Mouse (Mus musculus) neural tube, embryonic 12.5 days (tissue): ENCODE data around the gene Gm7995. TPM values are rescaled to one million over a fixed set of nuclear protein-coding genes. Genes with fewer than 3 reads are reported as not detected.
"Not testable (repeated sequence)": the region's sequence is repeated elsewhere in the genome, so short reads cannot be mapped to it uniquely, and the experiment has no call there.

Experiments used
- ATAC-seq: fragments of 200-750 bp; cut with Nextera tagmentation; 2 replicates; pipeline ENCODE4 v1.8.0; 2017; ENCODE audit warnings: low read depth, mild to moderate bottlenecking, moderate TSS enrichment, moderate library complexity; ENCODE audit not compliant: low FRiP score
- H3K27ac ChIP-seq: fragments of 300-500 bp; sonication (generic); 2 replicates; pipeline ENCODE4 v1.5.1; 2016
- H3K27me3 ChIP-seq: fragments of 300-500 bp; sonication (generic); replicated peaks from 2 replicates; pipeline ENCODE4 v1.6.1; 2016; ENCODE audit warnings: mild to moderate bottlenecking
- H3K36me3 ChIP-seq: fragments of 300-500 bp; sonication (generic); 2 replicates; pipeline ENCODE4 v1.6.1; 2016; ENCODE audit warnings: mild to moderate bottlenecking
- H3K4me1 ChIP-seq: fragments of 300-500 bp; sonication (generic); 2 replicates; pipeline ENCODE4 v1.6.1; 2016
- H3K4me2 ChIP-seq: fragments of 300-500 bp; sonication (generic); replicated peaks from 2 replicates; pipeline ENCODE4 v1.6.1; 2016; ENCODE audit warnings: mild to moderate bottlenecking
- H3K4me3 ChIP-seq: fragments of 300-500 bp; sonication (generic); 2 replicates; pipeline ENCODE4 v1.5.1; 2016
- H3K9ac ChIP-seq: fragments of 300-500 bp; sonication (generic); 2 replicates; pipeline ENCODE4 v1.6.1; 2016; ENCODE audit warnings: mild to moderate bottlenecking
- H3K9me3 ChIP-seq: fragments of 300-500 bp; sonication (generic); 2 replicates; pipeline ENCODE4 v1.6.1; 2016; ENCODE audit warnings: mild to moderate bottlenecking
- WGBS: fragments of 180-500 bp; shearing (Covaris S2); methylation state at CpG from one replicate; pipeline ENCODE4 v1.1.7; 2016; 5-methylcytosine and 5-hydroxymethylcytosine counted together
- microRNA-seq: library from miRNA; unstranded; fragments of <30 nt; microRNA quantifications from one replicate; pipeline ENCODE4, GENCODE M21; 2017
- polyA plus RNA-seq: library from polyadenylated mRNA; unstranded; fragments of >200 nt; fragmentation: Nextera tagmentation; extraction: Ambion mirVana; gene quantifications from 2 replicates; pipeline ENCODE4 v1.2.1, GENCODE M21; 2016

The Gm7995 gene
- polyA plus RNA-seq, result not detected in 2 replicates

DNA sequence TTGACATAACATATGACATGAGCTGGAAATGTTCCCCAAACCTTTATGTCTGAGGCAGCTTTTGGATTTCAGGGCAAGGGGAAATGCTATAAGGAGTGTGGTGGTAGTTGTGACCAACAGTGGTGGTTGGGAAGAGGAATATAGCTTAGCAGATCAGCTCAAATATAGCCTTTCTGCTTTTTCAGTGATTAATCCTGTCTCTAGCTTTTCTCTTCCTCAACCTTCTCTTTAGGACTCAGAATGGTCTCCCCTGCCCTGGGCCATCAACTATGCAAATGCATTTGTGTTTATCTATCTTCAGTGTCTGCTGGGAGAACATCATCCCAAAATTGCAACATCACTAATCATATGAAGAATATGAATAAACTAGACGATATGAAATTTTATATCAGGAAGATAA is at the start of gene Gm7995:
Gm7995 (plus strand) TSS at position 301 of the 400 bp plus-strand sequence.
- not testable (repeated sequence) for H3K9me3 ChIP-seq, H3K4me1 ChIP-seq, ATAC-seq, H3K36me3 ChIP-seq, H3K4me3 ChIP-seq, H3K4me2 ChIP-seq, H3K9ac ChIP-seq, H3K27ac ChIP-seq, H3K27me3 ChIP-seq
- no CpG with 5 or more reads among the region's 1 CpGs for WGBS

DNA sequence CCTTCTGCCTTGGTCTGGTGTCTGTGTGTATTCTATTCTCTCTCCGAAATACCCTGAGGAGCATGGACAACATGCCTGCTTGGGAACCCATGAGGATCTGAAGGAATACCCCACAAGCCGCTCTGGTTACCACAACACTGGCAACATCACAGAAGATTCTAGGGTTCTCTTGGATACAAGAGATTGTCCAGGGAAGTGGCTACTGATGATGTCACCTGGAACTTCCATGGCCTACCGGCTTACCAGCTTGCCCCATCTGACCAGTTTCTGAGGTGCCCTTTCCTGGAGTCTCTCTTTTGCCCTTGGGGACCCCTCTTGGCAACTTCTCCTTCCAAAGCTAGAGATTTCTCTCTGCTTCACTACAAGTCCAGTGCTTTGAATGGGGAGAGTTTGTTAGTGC is 12.8 kb upstream of the Gm7995 start, which contains the start of gene Gm9611:
Gm9611 (minus strand) TSS at position 101 of the 400 bp plus-strand sequence.
- H3K9me3 ChIP-seq, H3K4me3 ChIP-seq, H3K9ac ChIP-seq, H3K36me3 ChIP-seq, H3K27me3 ChIP-seq, H3K4me1 ChIP-seq, ATAC-seq, H3K27ac ChIP-seq, H3K4me2 ChIP-seq: not testable (repeated sequence)
- WGBS, result 88% methylated on average over 1 of the region's 3 CpGs

Small RNAs within 50 kb of the gene (microRNA-seq; reads per million reads assigned to microRNA genes)
- gene Gm25208, result not detected
- not detected for gene Gm25892

Other genes starting within 250 kb of the Gm7995 start
- not detected in 2 replicates for gene Gm7951, start 192.8 kb upstream of the Gm7995 start, polyA plus RNA-seq
- not detected in 2 replicates for gene Gm17027, start 147.6 kb upstream of the Gm7995 start, polyA plus RNA-seq
- gene Gm3573, start 119.4 kb upstream of the Gm7995 start, polyA plus RNA-seq, result not detected in 2 replicates
- gene Gm17026, start 50.2 kb upstream of the Gm7995 start, polyA plus RNA-seq, result not detected in 2 replicates
- gene Gm9611, start 12.9 kb upstream of the Gm7995 start, polyA plus RNA-seq, result not detected in 2 replicates
- gene Gm8005, start 129.5 kb downstream of the Gm7995 start, polyA plus RNA-seq, result not detected in 2 replicates
- not detected in 2 replicates for gene Gm8011, start 153.7 kb downstream of the Gm7995 start, polyA plus RNA-seq
- gene Gm8020, start 192.1 kb downstream of the Gm7995 start, polyA plus RNA-seq, result not detected in 2 replicates
- gene Gm8024, start 214.1 kb downstream of the Gm7995 start, polyA plus RNA-seq, result not detected in 2 replicates